Mouse (Mus musculus): ENCODE data around the gene Cyp2j5. TPM values are rescaled to one million over a fixed set of nuclear protein-coding genes. Genes with fewer than 3 reads are reported as not detected.
"Not testable (repeated sequence)": the region's sequence is repeated elsewhere in the genome, so short reads cannot be mapped to it uniquely, and the experiment has no call there.

Gene Cyp2j5
- polyA plus RNA-seq, 2 experiments, result not detected

GRCm38 (mm10) chr4:96635455-96635854 lies 28.5 kb downstream of the Cyp2j5 start:
- Histone ChIP-seq H3K36me3 (ENCODE audit: control insufficient read depth, insufficient read depth, low read length) (no peaks in the 10 kb centered on the region), H3K4me3 (replicated peaks; ENCODE audit: low read length) (no peak overlapping the region), H3K9me3 (ENCODE audit: control insufficient read depth, low read length) (no peaks in the 10 kb centered on the region), H3K4me2 (replicated peaks; ENCODE audit: low read depth, low read length, severe bottlenecking) (no peak overlapping the region), H3K27me3 (ENCODE audit: control insufficient read depth, insufficient read depth, low read length) (no peaks in the 10 kb centered on the region), H3K9ac (ENCODE audit: low read depth, low read length, severe bottlenecking) (no peak overlapping the region), H3K4me1 (ENCODE audit: control insufficient read depth, insufficient read depth, low read length) (no peaks in the 10 kb centered on the region), H3K27ac (replicated peaks; ENCODE audit: low read depth, low read length) (no peak overlapping the region)
- DNase-seq (ENCODE audit: low spot score), result no peak
- no peak for ATAC-seq (ENCODE audit: low FRiP score, low read depth)
- WGBS, result 79% methylated on average over 1 of the region's 1 CpGs
- TF ChIP-seq POLR2A (IDR thresholded peaks at IDR 0.05; ENCODE audit: borderline replicate concordance, extremely low read depth, insufficient read depth, insufficient read length), result no peak

GRCm38 (mm10) chr4:96622474-96622873 lies 41.5 kb downstream of the Cyp2j5 start:
- Histone ChIP-seq H3K4me2 (replicated peaks; ENCODE audit: low read depth, low read length, severe bottlenecking) (no peak overlapping the region), H3K9me3 (ENCODE audit: control insufficient read depth, low read length) (peaks cover 4% of the 10 kb centered on the region; the same call in 1 of the 2 replicates), H3K4me3 (replicated peaks; ENCODE audit: low read length) (no peak overlapping the region), H3K27me3 (ENCODE audit: control insufficient read depth, insufficient read depth, low read length) (no peaks in the 10 kb centered on the region), H3K27ac (replicated peaks; ENCODE audit: low read depth, low read length) (no peak overlapping the region), H3K9ac (ENCODE audit: low read depth, low read length, severe bottlenecking) (no peak overlapping the region), H3K36me3 (ENCODE audit: control insufficient read depth, insufficient read depth, low read length) (no peaks in the 10 kb centered on the region), H3K4me1 (ENCODE audit: control insufficient read depth, insufficient read depth, low read length) (no peaks in the 10 kb centered on the region)
- no peak for DNase-seq (ENCODE audit: low spot score)
- 85% methylated on average over 1 of the region's 1 CpGs for WGBS
- no peak for ATAC-seq (ENCODE audit: low FRiP score, low read depth)
- no peak for TF ChIP-seq POLR2A (IDR thresholded peaks at IDR 0.05; ENCODE audit: borderline replicate concordance, extremely low read depth, insufficient read depth, insufficient read length)

GRCm38 (mm10) chr4:96591791-96592150 lies 72.2 kb downstream of the Cyp2j5 start:
- no peak for TF ChIP-seq POLR2A (IDR thresholded peaks at IDR 0.05; ENCODE audit: borderline replicate concordance, extremely low read depth, insufficient read depth, insufficient read length)
- H3K9ac ChIP-seq (ENCODE audit: low read depth, low read length, severe bottlenecking), result no peak overlapping the region
- H3K9me3 ChIP-seq (ENCODE audit: control insufficient read depth, low read length), result no peaks in the 10 kb centered on the region
- DNase-seq (ENCODE audit: low spot score) (peak; percentile 71), ATAC-seq (ENCODE audit: low FRiP score, low read depth) (peak; percentile 58)
- peak overlapping the region; percentile 57 for H3K4me2 ChIP-seq (replicated peaks; ENCODE audit: low read depth, low read length, severe bottlenecking)
- H3K27me3 ChIP-seq (ENCODE audit: control insufficient read depth, insufficient read depth, low read length), result no peaks in the 10 kb centered on the region
- H3K36me3 ChIP-seq (ENCODE audit: control insufficient read depth, insufficient read depth, low read length), result no peaks in the 10 kb centered on the region
- no peak overlapping the region for H3K27ac ChIP-seq (replicated peaks; ENCODE audit: low read depth, low read length)
- 0 out of 2 replicates have a peak, but pooled peaks cover 5% of the 10 kb centered on the region for H3K4me1 ChIP-seq (ENCODE audit: control insufficient read depth, insufficient read depth, low read length)
- peak overlapping the region; percentile 37 for H3K4me3 ChIP-seq (replicated peaks; ENCODE audit: low read length)
- WGBS, result 32% methylated on average over 4 of the region's 4 CpGs

- Histone ChIP-seq H3K4me3 (replicated peaks; ENCODE audit: low read length) (peak within 1 kb of the TSS; percentile 37), H3K27me3 (ENCODE audit: control insufficient read depth, insufficient read depth, low read length) (no peaks in the 10 kb centered on the region), H3K4me2 (replicated peaks; ENCODE audit: low read depth, low read length, severe bottlenecking) (peak within 1 kb of the TSS; percentile 57), H3K36me3 (ENCODE audit: control insufficient read depth, insufficient read depth, low read length) (no peaks in the 10 kb centered on the region), H3K9ac (ENCODE audit: low read depth, low read length, severe bottlenecking) (peak within 1 kb of the TSS; percentile 26; the same call in 1 of the 2 replicates), H3K4me1 (ENCODE audit: control insufficient read depth, insufficient read depth, low read length) (0 out of 2 replicates have a peak, but pooled peaks cover 5% of the 10 kb centered on the region), H3K27ac (replicated peaks; ENCODE audit: low read depth, low read length) (peak within 1 kb of the TSS; percentile 28), H3K9me3 (ENCODE audit: control insufficient read depth, low read length) (no peaks in the 10 kb centered on the region)
- ATAC-seq (ENCODE audit: low FRiP score, low read depth) (peak; percentile 84), DNase-seq (ENCODE audit: low spot score) (peak; percentile 72)
- 8% methylated on average over 17 of the region's 18 CpGs for WGBS
- TF ChIP-seq POLR2A (IDR thresholded peaks at IDR 0.05; ENCODE audit: borderline replicate concordance, extremely low read depth, insufficient read depth, insufficient read length), result no peak
Measured at GRCm38 (mm10) chr4:96590911-96591790, 72.8 kb downstream of the Cyp2j5 start, which contains the start of gene Cyp2j9. TSS of gene Cyp2j9 (minus strand) at chr4:96591578.

GRCm38 (mm10) chr4:96581425-96582088 lies 82.4 kb downstream of the Cyp2j5 start:
- no peaks in the 10 kb centered on the region for H3K9me3 ChIP-seq (ENCODE audit: control insufficient read depth, low read length)
- H3K9ac ChIP-seq (ENCODE audit: low read depth, low read length, severe bottlenecking), result no peak overlapping the region
- H3K4me2 ChIP-seq (replicated peaks; ENCODE audit: low read depth, low read length, severe bottlenecking), result no peak overlapping the region
- no peak for TF ChIP-seq POLR2A (IDR thresholded peaks at IDR 0.05; ENCODE audit: borderline replicate concordance, extremely low read depth, insufficient read depth, insufficient read length)
- no peak for DNase-seq (ENCODE audit: low spot score)
- no peak overlapping the region for H3K4me3 ChIP-seq (replicated peaks; ENCODE audit: low read length)
- H3K27me3 ChIP-seq (ENCODE audit: control insufficient read depth, insufficient read depth, low read length), result no peaks in the 10 kb centered on the region
- H3K27ac ChIP-seq (replicated peaks; ENCODE audit: low read depth, low read length), result no peak overlapping the region
- WGBS, result 84% methylated on average over 1 of the region's 1 CpGs
- H3K4me1 ChIP-seq (ENCODE audit: control insufficient read depth, insufficient read depth, low read length), result no peaks in the 10 kb centered on the region
- no peaks in the 10 kb centered on the region for H3K36me3 ChIP-seq (ENCODE audit: control insufficient read depth, insufficient read depth, low read length)
- ATAC-seq (ENCODE audit: low FRiP score, low read depth), result no peak; the same call in 1 of the 2 replicates

- not testable (repeated sequence) for DNase-seq (ENCODE audit: low spot score); H3K4me1 ChIP-seq (ENCODE audit: control insufficient read depth, insufficient read depth, low read length); H3K4me3 ChIP-seq (replicated peaks; ENCODE audit: low read length); H3K27me3 ChIP-seq (ENCODE audit: control insufficient read depth, insufficient read depth, low read length); H3K4me2 ChIP-seq (replicated peaks; ENCODE audit: low read depth, low read length, severe bottlenecking); H3K9ac ChIP-seq (ENCODE audit: low read depth, low read length, severe bottlenecking); H3K9me3 ChIP-seq (ENCODE audit: control insufficient read depth, low read length); H3K36me3 ChIP-seq (ENCODE audit: control insufficient read depth, insufficient read depth, low read length); H3K27ac ChIP-seq (replicated peaks; ENCODE audit: low read depth, low read length); ATAC-seq (ENCODE audit: low FRiP score, low read depth)
- 50% methylated on average over 6 of the region's 6 CpGs for WGBS
Measured at GRCm38 (mm10) chr4:96580351-96580750, 83.6 kb downstream of the Cyp2j5 start.

Measured in limb, embryonic 14.5 days (tissue).